Mouse (Mus musculus) testis, postnatal 10 days (tissue): Measurements from ENCODE around the gene Tulp2.

Source experiments
- DNase-seq: peaks from one replicate; pipeline ENCODE4 v3.0.0; 2021; ENCODE audit warnings: low spot score

Tulp2 gene

DNA sequence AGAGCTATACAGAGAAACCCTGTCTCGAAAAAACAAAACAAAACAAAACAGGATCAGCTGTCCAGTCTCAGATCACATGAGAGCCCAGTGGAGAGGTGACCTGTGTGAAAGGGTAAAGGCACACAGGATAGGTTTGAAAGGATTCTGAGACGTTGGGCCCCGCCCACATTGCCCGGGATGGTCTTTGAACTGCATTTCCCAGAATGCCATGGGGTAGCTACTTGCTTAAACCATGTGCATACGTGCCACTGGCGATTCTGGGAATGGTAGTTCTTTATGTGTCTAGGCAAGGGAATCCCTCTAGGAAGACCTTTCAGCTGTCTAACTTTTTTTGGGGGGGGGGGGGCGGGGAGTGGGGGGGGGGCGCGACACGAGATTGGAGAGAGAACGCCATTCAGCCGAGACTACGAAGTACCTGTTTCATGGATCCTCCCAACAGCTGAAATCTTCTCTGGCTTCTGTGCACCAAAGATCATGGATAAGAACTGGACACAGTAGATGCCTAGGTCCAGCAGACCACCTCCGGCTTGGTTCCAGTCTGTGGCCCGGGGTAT, at the start of gene Tulp2:
Tulp2 (plus strand) TSS at position 504 of the 554 bp plus-strand sequence.
- peak; percentile 83 for DNase-seq

DNA sequence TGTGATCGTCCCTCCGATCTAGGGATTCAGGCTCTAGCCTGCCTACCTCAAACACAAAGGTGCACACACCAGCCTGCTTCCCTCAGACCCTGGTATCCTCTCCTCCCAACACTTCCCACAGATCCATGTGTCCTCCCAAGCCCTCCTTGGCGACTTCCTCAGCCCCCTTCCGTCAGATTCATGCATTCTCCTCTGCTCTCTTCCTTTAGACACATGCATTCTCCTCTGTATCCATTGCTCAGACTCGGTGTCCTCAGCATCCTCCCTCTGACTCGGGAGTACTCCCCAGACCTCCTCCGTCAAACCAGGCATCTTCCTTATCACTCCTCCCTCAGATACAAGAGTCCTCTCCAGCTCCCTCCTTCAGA, 47.9 kb upstream of the Tulp2 start:
- DNase-seq, result no peak

DNA sequence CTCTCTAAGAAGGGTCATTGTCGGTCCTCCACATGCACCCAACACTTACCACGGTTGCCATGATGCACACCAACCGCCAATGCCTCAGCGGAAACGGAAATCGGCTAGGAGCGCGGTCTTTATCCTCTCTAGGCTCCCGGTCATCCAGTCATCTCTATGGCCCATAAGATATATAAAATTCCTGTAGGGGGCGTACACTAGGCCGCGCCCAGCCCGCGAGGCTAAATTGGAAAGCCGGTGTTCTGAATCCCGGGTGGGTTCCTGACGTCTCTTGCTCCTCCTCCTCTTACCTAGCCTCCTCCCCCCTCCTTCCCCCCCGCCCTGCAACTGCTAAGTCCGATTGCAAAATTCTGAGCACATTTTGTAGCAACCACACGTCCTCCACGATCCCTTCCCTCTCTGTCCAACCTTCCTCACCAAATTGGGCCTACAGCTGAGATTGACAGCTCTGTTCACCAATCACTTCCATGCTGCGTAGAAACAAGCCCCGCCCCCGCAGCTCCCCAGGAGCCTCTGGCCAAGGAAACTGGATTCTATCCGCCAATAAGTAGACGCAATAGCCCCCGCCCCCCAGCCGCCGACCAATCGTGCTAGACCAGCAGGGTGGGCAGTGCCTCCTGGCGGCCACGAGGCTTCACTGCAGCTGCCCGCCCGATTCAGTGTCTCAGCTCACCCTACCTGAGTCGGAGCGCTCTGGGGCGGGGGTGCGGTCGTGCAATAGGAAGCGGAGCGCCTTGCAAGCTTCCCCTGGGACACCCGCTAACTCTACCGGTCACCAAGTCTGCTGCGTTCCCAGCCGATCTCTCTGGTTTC, 47.3 kb upstream of the Tulp2 start, which contains the start of gene Gys1:
Gys1 (plus strand) TSS at position 642 of the 813 bp plus-strand sequence.
- DNase-seq, result peak; percentile 100

DNA sequence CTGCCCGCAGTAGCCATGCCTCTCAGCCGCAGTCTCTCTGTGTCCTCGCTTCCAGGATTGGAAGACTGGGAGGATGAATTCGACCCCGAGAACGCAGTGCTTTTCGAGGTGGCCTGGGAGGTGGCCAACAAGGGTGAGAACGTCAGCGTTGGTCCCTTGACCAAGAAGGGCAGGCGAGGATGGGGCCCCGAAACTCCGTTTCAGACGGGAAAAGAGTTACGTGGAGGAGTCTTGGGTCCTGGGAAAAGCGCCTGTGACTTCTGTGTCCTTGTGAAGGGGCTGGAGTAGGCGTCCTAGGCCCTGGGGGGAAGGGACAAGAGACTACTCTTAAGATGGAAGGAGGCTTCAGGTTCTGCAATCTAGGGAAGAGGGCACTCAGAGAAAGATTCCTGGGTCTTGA, 46.6 kb upstream of the Tulp2 start:
- DNase-seq, result no peak

DNA sequence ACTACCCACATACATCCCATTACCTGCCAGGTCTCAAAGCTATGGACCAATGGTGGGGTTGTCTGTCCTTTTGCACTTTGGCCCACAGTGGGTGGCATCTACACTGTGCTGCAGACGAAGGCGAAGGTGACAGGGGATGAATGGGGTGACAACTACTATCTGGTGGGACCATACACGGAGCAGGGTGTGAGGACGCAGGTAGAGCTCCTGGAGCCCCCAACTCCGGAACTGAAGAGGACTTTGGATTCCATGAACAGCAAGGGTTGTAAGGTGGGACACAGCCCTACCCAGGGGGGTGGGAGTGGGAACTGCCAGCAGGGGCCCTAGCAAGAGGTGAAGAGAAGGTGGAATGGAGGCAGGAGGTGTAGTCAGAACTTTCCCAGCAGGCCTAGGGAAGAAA, 45.2 kb upstream of the Tulp2 start:
- no peak for DNase-seq

DNA sequence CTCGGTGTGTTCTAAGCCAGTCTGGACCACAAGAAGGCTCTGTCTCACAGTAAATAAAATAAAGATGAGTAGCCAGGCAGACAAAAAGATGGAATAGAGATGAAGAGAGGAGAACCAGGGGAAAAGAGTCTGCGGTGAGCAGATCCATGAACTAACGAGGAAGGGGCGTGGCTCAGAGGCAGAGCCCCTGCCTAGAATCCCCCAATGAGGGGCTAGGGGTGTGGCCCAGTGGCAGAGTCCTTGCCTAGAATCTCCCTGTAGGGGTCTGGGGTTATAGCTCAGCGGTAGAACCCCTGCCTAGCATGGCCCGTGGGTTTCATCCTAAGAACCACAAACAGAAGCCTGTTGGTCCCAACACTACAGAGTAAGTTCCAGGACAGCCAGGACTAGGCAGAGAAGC, 44.6 kb upstream of the Tulp2 start:
- DNase-seq, result no peak

DNA sequence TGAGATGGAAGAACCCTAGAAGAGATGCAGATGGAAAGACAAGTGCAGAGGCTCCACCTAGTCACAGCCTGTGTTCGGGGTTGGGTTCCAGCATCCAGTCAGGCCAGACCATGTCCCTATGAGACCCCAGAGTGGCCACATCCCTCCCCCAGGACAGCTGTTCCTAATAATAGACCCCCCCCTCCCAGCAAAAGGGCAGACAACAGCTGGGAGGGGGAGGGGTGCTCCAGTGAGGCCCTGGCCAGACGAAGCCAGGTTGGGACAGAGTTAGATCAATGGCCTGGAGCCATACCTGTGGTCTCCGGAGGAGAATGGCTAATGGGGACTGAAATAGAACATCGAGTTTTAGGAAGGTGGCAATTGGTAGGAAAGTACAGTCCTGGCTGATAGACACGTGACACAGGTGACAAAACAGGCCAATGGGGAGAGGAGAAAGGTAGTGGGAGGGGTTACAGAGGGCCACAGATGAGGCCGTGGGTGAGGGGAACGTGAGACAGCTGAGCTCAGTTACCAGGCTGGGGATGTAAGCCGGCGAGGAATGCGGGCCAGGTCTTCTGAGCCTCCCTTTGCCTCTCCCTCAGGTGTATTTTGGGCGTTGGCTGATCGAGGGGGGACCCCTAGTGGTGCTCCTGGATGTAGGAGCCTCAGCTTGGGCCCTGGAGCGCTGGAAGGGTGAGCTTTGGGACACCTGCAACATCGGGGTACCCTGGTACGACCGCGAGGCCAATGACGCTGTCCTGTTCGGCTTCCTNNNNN, 44.0 kb upstream of the Tulp2 start, which contains the start of gene Ruvbl2:
Ruvbl2 (minus strand) TSS at position 576 of the 756 bp plus-strand sequence.
- DNase-seq, result no peak

DNA sequence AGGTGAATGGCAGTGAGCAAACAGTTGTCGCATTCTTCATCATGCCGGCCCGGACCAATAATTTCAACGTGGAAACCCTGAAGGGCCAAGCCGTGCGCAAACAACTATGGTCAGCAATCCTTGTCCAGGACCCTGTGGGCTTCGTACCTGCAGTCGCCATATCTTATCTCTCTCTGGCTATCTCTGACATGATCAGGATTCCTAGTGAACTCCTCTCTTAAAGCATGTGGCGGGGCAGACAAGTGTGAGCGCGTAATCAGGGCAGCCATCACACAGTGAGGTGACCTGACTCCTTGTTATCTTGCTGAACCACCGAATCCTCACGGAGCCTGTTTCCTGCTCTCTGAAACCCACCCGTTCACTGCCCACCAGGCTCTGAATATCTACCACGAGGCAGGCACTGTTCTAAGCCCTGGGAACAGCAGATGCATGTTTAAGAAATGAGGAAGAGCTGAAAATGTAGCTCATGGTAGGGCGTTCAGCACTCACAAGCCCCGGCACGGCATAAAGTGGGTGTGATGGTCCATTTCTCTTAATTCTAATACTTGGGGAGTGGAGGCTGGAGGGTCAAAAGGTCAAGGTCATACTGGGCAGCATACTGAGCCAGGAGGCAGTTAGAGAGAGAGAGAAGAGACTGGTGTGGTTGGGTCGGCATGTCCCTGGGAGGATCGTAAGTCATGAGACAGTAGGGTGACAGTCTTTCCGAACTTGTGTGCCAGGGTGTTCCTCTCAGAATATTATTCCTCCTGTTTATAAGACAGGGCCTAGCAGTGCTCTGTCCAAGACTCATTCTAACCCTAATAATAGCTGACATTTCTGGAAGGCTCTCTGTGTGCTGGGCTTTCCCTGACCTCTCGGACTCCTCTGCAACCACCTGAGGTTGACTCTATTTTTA, 37.9 kb upstream of the Tulp2 start:
- DNase-seq, result no peak

DNA sequence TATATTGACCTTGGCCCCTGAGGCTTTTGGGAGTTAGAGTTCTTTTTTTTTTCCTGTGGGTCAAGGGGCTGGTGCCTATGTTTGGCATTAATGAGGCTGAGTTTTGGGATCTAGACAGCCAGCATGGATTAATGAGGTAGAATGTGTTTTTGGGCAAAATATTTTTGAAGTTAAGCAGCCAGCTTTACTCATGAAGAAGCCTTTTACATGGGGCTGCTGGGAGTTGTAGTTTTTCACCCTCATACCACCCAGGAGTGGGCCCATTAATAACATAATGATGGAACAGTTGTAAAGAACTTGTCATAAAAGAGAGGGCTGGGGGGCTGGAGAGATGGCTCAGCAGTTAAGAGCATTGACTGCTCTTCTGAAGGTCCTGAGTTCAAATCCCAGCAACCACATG, 35.1 kb upstream of the Tulp2 start:
- no peak for DNase-seq

DNA sequence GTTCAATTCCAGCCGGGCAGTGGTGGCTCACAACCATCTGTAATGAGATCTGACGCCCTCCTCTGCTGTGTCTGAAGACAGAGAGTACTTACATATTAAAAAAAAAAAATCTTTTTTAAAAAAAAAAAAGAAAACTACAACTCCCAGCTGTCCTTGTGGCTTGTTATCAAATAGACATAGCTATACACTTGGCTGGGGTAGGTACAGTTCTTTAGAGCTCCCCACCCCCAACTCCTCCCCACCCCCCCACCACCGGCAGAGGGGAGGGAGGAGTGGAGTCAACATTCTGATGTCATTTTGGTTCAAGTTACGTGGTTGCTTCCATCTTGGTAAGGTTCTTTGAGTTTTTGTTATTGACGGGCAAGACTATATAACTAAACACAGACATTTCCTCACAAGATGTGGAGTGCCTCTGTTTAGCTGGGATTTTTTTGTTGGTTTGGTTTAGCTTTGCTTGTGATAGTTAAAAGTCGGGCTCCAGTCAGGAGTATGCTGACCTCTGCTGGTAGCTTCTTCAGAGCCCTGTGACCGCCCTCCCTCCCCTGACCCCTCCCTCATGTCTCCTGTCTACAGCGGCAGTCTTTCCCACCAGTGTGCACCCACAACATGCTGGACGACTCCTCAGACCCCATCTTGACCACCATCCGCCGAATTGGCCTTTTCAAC, 34.2 kb upstream of the Tulp2 start:
- DNase-seq, result no peak

DNA sequence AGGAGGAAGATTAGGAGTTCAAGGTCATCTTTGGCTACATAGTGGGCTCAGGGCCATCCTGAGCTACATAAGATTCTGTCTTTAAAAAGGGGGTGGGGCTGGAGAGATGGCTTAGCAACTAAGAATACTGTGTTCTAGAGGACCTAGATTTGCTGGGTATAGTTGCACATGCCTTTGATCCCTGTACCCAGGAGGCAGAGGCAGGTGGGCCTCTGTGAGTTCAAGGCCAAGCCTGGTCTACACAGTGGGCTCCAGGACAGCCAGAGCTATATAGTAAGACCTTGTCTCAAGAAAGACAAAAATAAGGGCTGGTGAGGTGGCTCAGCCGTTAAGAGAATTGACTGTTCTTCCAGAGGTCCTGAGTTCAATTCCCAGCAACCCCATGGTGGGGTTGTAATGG, 31.7 kb upstream of the Tulp2 start:
- no peak for DNase-seq

DNA sequence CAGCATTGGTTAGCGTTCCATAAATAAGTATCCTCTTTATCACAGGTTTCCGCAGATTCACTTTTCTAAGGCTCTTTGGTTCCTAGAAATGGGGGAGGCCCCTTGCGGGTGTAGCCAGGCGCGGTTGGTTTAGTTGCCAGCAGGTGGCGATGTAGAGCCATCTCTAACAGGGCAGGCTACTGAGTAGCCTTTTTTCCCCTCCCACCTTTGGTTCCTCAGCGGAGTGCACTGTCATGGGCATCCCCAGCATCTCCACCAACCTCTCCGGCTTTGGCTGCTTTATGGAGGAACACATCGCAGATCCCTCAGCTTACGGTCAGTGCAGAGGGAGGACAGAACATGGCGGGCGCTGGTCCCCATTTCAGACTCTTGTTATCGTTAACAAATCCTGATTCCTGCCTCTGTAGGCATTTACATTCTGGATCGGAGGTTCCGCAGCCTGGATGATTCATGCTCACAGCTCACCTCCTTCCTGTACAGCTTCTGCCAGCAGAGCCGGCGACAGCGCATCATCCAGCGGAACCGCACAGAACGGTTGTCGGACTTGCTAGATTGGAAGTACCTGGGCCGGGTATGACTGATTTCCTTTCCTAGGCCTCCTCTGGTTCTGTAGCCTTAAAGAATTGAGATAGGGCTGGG, 30.2 kb upstream of the Tulp2 start:
- peak; percentile 93 for DNase-seq

DNA sequence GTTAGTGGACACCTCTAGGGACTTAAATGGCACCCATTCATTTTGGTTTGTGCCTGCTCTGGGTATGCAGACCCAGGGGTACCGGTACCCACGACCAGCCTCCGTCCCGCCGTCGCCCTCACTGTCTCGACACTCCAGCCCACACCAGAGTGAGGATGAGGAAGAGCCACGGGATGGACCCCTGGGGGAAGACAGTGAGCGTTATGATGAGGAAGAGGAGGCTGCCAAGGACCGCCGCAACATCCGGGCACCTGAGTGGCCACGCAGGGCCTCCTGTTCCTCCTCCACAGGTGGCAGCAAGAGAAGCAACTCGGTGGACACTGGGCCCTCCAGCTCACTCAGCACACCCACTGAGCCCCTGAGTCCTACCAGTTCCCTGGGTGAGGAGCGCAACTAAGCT, 26.7 kb upstream of the Tulp2 start:
- no peak for DNase-seq

DNA sequence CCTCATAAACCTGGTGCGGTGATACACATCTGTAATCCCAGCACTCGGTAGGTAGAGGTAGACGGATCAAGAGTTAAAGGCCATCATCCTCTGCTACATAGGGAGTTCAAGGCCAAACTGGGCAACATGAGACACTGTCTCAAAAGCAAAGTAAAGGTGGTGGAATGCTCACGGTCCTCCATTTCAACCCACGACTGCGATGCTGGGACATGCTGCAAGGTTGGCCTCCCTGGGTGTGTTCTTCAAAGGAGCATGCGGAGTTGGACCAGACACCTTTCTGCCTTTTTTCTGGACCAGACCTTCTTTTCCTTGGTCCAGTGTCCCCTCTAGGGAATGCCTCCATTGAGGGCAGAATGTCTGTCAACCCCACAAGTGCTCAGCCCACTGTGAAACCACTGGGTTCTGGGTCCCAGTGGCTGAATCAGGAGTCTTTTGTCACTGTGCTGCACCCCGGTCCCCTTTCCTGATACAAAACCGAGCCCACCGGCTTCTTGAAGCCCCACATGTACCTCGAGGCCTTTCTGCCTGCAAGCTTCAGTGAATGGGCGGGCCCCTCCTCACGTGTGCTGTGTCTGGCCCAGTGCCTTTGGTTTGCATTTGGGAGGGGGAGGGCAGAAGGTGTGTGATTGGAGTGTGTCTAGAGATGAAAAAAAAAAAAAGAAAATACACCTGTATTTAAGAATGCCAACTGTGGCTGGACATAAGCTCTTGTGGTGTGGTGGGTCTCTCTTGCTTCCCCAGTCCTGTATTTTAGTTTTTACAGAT, 25.6 kb upstream of the Tulp2 start:
- DNase-seq, result no peak

DNA sequence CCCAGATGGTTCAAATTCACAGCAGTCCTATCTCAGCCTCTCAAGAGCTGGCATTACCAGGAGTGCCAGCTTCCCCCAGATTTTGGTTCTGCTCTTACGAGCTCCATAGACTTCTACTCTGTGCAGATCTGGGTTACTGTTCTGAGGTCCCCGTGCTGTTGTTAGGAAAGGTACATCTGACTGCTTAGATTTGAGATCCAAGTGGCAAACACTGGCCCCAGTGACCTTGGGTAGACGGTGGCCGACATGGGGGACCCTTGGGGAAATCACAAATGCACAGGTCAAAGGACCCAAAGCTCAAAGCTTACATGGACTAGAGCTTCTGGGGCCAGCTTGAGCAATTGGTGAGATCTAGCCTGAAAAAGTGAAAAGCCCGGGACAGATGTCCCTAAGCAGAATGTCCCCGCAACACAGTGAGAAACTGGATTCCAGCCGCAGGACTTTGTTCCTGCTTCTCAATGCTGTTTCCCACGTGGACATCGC, 24.9 kb upstream of the Tulp2 start:
- no peak for DNase-seq

DNA sequence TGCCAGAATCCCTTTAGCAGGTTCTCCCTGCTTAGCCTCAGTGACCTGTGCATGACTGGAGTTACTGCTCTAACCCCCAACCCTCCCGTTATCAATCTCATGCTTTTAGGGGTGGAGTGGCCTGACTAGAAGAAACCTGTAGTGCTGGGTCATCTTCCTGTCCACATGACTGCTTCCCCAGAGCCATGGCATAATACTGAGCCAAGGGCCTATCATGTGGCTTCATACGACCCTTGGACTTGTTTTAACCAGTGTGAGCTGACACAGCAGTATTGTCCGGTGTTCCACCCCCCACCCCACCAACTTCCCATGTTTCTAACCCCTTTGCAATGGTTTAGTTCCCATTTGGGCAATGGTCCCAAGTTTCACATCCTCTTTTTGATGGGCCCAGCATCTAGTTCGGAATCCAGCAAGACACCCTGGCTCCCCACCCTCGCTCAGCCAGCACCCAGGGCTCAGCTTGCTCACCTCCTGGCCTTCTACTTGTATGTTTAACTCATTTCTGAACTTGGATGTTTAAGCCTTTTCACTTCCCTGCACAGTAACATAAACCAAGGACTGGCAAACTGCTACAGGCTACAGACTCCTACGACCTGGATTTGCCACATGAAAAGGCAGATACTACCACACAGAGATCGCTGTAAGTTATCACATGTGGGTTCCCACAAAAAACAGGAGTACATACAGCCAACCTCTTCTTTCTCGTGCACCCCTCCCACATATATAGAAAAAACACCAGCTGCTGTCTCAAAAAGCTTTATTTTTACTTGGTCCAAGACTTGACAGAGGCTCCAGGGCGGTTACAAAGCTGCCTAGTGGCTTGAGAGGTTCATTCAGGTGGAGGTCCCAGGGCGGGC, 24.2 kb upstream of the Tulp2 start:
- no peak for DNase-seq

DNA sequence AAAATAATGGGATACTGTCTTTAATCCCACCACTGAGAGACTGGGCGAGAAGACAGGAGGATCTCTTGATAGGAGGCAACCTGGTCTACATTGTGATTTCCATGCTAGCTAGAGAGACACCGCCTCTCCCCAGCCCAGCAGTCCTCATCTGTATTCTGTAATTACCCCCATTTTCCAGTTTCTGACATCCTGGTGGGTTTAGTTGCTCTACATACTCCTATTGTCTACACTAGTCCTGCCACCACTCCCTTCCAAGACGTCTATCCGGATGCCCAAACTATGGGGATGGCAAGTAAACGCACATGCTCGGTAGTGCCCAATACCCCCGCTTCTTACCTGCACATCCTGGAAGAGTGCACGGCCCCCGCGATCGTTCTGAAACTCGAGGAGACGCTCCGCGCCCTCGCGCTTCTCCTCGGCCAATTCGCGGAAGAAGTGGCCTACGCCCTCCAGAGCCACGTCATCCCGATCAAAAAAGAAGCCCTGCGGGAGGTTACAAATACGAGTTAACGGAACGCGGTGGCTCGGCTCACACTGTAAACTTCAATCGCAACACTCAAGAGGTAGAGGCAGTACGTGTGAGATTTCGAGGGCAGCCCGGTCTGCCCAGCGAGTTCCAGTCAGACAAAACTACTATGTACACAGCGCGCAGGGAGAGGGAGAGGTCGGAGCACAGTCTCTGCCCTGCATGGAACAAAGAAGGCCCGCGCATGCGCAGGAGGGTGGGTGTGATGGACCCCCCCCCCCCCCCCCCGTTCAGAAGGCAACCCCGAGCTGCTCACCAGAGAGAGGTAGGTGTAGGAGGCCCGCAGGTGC, 22.7 kb upstream of the Tulp2 start:
- DNase-seq, result peak; percentile 93

DNA sequence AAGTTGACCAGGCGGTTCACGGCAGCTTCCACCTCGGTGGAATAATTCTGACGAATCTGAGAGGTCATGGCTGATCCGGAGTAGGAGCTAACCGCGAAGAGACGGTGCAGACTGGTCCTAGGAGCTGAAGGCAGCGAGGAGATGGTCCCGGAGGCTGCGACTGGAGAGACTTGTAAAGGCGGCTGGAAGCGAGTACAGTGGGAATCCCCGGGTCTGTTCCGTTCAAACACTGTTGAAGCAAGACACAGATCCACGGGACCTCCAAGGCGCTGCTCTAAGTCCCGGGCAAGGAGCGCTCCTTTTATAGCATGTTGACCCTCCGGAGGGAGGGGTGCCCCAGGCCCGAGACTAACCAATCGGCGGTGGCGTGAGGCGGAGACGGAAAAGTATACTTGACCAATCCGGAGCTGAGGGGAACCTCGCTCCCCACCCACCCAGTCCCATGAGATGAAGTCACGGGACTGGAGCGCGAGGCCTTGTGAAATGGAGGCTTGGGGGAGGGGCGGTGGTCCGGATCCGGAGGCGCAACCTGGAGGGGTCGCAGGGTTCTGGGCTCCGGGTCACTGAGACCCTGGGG, 22.0 kb upstream of the Tulp2 start, which contains the start of gene Ftl1:
Ftl1 (minus strand) TSS at position 321 of the 577 bp plus-strand sequence.
- DNase-seq, result peak; percentile 93
